Mouse (Mus musculus) CD8-positive naive resting alpha-beta T cell, adult 2 months (primary cell): ENCODE measurements at regions not wholly inside any gene's neighbourhood (a gene's known extent, or its start where the extent isn't known, plus 50 kb on each side); places are given as distances from the start of the nearest gene placed in this dataset.

ENCODE experiments used
- DNase-seq, 2 experiments: peaks; one replicate each; pipeline ENCODE4 v3.0.0; 2022; ENCODE audit warnings: low read depth in 2 of 2, low spot score in 2 of 2

DNA sequence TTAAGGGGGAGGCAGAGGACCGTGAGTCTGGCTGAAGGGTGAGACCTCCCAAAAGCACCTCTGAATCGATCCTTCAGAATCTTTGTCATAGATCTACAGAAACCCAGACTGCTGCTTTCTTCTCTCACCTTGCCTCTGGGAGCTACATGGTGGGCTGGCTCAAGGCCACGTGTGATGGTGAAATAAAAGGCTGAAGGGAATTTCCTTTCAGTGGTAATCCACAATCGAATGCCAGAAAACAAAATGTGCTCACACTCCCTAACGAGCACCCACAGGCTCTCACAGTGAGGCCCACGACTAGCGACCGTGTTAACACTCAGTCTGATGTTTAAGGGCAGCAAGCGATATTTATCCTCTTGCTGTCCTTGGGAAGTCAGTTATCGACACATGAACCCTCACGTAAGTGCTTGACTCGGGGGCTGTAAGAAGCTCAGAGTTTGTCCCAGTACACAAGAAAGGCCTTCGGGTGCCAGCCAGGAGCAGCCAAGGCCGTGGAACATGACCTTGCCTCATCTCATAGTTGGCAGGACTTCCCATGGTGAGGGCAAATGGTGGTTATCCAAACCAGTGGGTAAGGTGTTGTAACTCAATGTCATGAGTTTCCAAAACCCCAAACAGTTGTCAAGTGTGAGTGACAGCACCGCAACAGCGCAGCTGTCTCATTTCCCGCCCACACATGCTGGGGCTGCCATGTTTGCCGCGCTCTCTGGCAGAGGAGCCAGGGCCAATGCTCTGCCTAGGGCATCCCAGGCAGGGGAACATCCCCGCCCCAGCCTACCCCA is 221.0 kb upstream of the Ankrd55 start:
- DNase-seq: no peak

GRCm38 (mm10) chr13:112070757-112071156 is 217.5 kb upstream of the Ankrd55 start:
- no peak for DNase-seq

- no peak for DNase-seq
Measured at GRCm38 (mm10) chr13:112071209-112071955, 216.9 kb upstream of the Ankrd55 start.

DNA sequence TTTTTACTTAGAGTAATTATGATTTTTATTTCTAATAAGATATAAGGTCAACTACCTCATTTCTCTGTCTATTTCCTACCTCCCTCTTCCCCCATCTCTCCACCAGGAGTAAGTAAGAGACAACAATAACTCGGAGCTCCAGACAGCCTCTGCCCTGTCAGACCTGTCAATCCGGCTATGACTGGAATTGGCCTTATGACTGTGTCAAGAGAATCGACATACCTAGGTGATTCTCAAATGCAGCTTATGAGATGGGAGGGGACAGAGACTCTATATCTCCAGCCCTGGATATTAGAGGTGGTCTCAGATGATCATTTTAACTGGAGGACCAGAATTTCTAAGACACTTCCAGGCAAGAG is 216.3 kb upstream of the Ankrd55 start:
- DNase-seq: no peak

- DNase-seq: no peak
Measured at GRCm38 (mm10) chr13:112073519-112074406, 214.5 kb upstream of the Ankrd55 start.

DNA sequence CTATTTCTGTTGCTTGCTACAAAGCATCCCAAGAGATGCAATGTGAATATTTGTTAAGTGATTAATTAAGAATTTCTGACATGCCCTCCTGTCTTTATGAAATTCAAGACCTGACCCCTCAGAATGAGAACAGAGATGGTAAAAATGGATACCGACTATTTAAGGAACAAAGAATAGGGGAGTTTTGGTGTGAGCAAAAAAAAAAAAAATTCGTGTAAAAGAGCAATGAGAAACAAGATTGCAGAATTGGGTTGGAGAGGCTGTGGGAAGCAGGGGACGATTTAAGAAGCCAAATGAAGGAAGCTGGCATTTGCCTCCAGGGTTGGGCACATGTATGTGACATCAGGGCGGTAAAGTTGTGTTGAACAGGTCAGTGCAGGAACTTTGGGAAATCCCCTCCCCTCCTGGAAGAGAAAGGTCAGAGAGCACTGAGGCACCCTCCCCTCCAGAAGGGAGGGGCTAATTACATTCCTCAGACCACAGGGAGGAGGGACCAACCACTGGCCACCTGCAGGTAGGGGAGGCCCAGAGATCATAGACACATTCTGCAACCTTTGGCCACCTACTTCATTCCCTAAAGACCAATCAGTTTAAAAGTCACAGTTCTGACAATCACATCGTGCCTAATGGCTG is 212.3 kb upstream of the Ankrd55 start:
- no peak for DNase-seq

DNA sequence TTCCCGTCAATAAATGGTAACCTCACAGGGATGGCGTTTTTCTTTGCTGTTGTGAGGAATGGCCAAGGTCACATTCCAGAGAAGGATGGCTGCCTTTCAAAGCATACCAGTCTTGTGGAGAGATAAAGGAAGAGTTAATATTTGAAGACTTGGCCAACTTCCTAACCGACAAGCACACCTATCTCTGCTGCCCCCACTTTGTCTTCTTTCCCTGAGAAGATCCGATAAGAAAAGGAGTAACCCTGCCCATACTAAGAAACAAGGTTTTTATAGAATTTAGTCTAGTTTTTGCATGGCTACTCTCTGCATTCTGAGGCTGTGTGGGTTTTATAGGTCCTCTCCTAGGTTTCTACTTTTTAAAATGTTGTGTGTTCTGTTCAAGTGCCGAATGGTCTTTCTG is 210.2 kb upstream of the Ankrd55 start:
- DNase-seq: no peak

- no peak for DNase-seq
Measured at GRCm38 (mm10) chr13:112081935-112082334, 206.3 kb upstream of the Ankrd55 start.

- DNase-seq: no peak
Measured at GRCm38 (mm10) chr13:112084484-112085278, 203.6 kb upstream of the Ankrd55 start.

DNA sequence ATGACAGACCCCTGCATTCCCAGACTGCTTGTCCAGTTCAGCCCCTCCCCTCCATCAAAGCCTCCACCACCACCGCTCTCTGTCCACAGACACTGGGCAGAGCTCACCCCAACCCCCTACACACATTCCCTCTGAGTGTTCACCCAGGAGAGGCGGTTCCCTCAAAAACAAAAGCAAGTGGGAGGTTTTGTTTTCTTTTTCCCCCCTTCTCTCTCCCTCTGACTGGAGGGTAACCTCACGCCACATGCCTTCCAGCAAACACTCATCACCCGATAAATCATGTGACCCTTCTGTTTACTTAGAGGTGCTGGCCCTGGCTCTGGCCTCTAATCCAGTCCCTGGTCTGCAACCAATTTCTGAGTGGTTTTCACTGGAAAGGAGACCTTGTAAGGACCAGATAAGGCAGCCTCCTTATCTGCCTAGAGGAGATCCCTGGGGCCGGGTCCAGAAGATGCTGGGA is 199.9 kb upstream of the Ankrd55 start:
- no peak for DNase-seq

DNA sequence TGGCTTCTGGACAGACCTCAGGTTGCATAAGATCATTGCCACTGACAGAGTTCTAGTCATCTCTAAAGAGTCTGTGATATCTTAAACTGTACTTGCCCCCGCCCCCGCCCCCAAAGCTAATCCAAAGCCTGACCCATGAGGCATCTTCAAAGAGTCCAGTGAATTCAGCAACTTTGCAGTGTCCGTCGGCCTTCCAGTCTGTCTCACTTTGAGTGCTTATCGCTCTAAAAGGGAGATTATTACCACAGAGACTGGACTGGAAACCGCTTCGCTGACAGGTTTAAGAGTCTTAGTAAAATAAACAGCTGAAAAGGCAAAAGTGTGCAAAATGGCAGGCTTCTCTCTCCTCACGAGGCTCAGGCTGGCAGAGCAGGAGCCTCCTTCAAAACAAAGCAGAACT is 197.5 kb upstream of the Ankrd55 start:
- no peak for DNase-seq

- DNase-seq: no peak
Measured at GRCm38 (mm10) chr13:112095595-112096139, 192.6 kb upstream of the Ankrd55 start.

DNA sequence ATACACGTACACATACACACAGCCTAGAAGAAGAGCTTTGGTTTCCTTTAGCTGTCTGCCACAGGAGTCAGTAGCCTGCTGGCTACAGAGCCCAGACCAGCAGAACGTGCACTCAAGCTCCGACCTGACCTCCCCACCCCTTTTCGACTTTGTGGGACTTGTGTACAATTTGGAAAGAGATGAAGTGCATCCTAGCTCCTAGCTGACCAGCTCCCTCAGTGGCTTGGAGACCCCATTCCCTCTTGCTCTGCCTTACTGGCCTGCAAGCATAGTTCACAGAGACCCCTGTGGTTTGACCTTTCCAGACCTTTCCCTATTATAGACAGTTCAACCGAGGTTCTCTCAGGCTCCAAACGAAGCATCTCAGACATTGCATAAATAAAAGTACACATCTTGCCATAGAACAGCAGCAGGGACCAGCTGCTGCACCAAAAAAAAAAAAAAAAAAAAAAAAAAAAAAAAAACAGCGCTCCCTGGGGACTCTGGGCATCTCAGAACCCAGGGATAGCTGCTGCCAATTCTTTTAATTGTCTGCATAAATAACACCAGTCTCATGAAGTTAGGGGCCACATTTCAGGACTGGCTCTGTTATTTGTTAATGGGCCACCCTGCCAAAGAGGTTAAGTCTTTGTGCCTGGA is 188.2 kb upstream of the Ankrd55 start:
- DNase-seq: no peak

DNA sequence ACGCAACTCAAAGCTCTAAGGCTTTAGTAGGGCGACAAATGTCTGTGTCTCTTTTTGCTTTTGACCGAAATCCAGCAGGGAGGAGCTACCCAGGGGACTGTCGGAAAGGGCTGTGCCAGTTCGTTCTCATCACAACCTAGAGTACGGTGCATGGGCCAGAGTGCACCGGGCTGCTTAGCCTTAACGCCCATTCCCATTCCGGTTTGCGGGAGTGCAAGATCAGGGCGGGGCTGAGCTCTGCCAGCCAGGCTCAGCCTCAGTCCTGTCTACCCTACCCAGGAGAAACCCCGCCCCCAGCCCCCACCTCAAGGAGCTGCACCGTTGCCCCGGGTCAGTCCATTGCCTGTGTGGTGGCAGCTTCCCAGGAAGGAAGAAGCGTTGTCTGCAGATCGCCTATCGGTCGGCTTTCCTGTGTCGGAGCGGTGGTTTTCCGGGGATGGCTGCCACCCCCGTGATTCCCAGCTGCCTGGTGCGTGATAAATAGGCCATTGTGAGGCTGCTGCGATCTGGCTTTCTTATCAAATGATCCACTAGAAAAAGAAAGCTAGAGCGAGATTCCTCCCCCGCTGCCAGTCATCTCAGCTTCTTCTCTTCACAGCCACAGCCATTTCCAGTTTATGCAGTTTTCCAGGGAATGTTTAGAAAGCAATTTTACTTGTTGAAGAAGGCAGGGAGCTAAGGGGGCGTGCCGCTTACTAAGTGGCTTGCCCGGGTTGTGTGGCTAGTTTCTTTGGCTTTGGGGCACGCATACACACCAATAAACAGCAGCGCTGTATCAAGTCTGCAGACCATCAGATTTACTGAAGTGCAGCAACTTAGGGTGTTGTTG is 187.4 kb upstream of the Ankrd55 start:
- DNase-seq: no peak

DNA sequence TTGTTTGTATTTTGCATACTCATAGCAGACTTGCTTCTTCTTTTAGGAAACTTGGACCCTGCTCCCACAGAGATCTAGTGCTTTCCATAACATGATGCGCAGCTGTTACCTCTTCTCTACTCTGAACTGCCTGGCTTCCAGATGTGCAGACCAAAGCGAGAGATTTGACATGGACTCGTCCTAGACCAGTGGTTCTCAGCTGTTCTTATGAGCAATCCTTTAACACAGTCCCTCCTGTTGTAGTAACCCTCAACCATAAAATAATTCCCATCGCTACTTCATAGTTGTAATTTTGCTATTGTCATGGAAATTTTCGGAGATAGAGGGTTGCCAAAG is 186.9 kb upstream of the Ankrd55 start:
- no peak for DNase-seq

DNA sequence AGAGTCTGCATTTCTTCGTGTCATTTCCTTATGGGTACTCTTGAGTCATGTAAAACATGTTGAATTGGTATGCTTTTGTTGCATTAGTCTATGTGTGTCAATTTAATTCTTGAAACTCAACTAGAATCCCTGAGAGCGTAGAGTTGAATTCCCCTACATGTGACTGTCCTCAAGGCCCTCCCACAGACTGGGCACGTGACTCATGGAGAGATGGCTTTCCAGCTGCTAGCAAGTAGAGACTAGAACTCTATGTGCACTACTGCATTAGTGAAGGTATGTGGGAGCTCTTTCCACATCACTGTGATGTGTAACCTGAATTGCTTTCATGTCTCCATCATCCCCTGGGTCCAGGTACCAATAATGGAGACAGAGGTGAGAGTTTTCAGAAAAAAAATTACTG is 182.3 kb upstream of the Ankrd55 start:
- DNase-seq: no peak

DNA sequence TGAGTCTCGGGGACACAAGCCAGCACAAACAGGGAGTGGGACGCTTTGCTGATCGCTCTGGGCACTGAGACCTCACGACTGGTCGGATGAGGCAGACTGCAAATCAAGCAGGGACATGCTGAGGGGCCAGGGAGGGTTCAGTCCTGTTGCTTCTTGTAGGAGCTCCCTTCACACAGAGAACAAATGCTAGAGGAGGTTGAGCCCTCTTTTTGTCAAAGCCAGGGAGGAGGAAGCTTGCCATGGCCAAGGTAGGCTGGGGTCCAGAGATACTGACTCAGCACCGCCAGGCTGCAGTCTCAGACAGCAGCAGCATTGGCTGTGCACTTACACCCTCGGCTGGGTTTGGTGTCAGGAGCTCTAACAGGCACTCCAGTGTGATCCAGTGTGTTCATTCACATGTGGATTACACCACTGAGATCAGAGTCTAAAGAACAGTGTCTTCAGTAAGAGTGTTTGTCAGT is 173.5 kb upstream of the Ankrd55 start:
- no peak for DNase-seq

DNA sequence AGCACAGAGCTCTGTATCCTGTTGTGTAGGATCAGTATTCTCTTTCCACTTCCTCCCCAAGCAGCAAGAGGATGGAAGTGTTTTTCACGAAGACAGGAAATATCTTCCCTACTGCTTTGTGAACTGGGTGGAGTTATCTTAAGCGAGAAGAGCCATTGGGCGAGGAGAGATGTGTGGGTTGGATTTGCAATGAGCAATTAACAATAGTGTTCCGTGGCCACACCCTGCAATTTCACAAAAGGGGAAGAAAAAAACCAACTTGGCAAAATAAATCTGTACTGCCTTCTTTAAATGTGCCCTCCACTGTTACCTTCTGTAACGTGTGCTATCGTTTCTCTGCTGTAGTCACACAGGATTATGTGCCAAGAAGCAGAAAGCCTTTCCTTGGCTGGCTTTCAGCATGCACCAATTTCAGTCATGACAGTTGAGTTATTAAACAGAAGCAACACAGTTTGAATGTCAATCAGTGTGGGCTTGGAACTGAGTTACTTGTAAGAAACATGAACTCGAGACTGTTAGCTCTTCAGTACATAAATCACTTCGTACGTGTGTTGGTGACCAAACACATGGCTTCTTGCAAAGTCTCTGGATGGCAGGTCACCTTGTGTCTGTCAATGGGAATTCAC is 172.0 kb upstream of the Ankrd55 start:
- no peak for DNase-seq
